Mouse (Mus musculus) intestine, embryonic 14.5 days (tissue): ENCODE results near the gene Cd300lb. TPM values are rescaled to one million over a fixed set of nuclear protein-coding genes. Genes with fewer than 3 reads are reported as not detected.

Source experiments
- ATAC-seq: fragments of 200-750 bp; cut with Nextera tagmentation; replicated peaks from 2 replicates; pipeline ENCODE4 v1.8.0; 2017; ENCODE audit warnings: low read depth, moderate number of reproducible peaks, moderate TSS enrichment, moderate library complexity; ENCODE audit not compliant: low FRiP score, low TSS enrichment
- DNase-seq: peaks from one replicate; pipeline ENCODE4 v3.0.0-alpha.2; 2018; ENCODE audit warnings: low spot score
- H3K27ac ChIP-seq: fragments of 300-500 bp; sonication (generic); 2 replicates; pipeline ENCODE4 v1.5.1; 2014; ENCODE audit warnings: low read depth, mild to moderate bottlenecking, control low read depth
- H3K27me3 ChIP-seq: fragments of 300-500 bp; sonication (generic); replicated peaks from 2 replicates; pipeline ENCODE4 v1.6.1; 2014; ENCODE audit warnings: low read length, control low read depth; ENCODE audit not compliant: control insufficient read depth, insufficient read depth
- H3K36me3 ChIP-seq: fragments of 300-500 bp; sonication (generic); 2 replicates; pipeline ENCODE4 v1.6.1; 2014; ENCODE audit warnings: low read length, control low read depth; ENCODE audit not compliant: control insufficient read depth, insufficient read depth
- H3K4me1 ChIP-seq: fragments of 300-500 bp; sonication (generic); replicated peaks from 2 replicates; pipeline ENCODE4 v1.6.1; 2014; ENCODE audit warnings: low read length, control low read depth, mixed read lengths; ENCODE audit not compliant: control insufficient read depth, insufficient read depth
- H3K4me2 ChIP-seq: fragments of 300-500 bp; sonication (generic); 2 replicates; pipeline ENCODE4 v1.6.1; 2014; ENCODE audit warnings: low read length
- H3K4me3 ChIP-seq: fragments of 300-500 bp; sonication (generic); 2 replicates; pipeline ENCODE4 v1.5.1; 2014; ENCODE audit warnings: low read depth, low read length, control low read depth, mixed read lengths
- H3K9ac ChIP-seq: fragments of 300-500 bp; sonication (generic); 2 replicates; pipeline ENCODE4 v1.6.1; 2014; ENCODE audit warnings: mild to moderate bottlenecking, low read length
- H3K9me3 ChIP-seq: fragments of 300-500 bp; sonication (generic); 2 replicates; pipeline ENCODE4 v1.6.1; 2016; ENCODE audit warnings: low read length, control low read depth; ENCODE audit not compliant: control insufficient read depth
- WGBS: fragments of 180-500 bp; shearing (Covaris S2); extraction: QIAGEN DNeasy Blood & Tissue Kit; methylation state at CpG from one replicate; pipeline ENCODE4 v1.1.7; 2014; 5-methylcytosine and 5-hydroxymethylcytosine counted together
- polyA plus RNA-seq: library from polyadenylated mRNA; unstranded; fragments of >200 nt; fragmentation: Nextera tagmentation; extraction: Ambion mirVana; gene quantifications from 2 replicates; pipeline ENCODE4 v1.2.1, GENCODE M21; 2014

Gene Cd300lb
- 0.20 and 0.36 TPM in 2 replicates for polyA plus RNA-seq

GRCm38 (mm10) chr11:114934144-114934543 is at the start of gene Cd300lb:
Gene Cd300lb, minus strand, starts transcription at chr11:114934386.
- Histone ChIP-seq H3K9me3 (no peaks in the 10 kb centered on the region), H3K27me3 (no peaks in the 10 kb centered on the region), H3K36me3 (no peaks in the 10 kb centered on the region), H3K9ac (no peak within 1 kb of the TSS), H3K4me1 (no peaks in the 10 kb centered on the region), H3K27ac (no peak within 1 kb of the TSS), H3K4me2 (no peak within 1 kb of the TSS), H3K4me3 (no peak within 1 kb of the TSS)
- WGBS = 53% methylated on average over 6 of the region's 6 CpGs
- ATAC-seq (no peak), DNase-seq (no peak)

- Histone ChIP-seq H3K9ac (no peak overlapping the region), H3K27ac (no peak overlapping the region), H3K4me3 (no peak overlapping the region), H3K27me3 (no peaks in the 10 kb centered on the region), H3K4me2 (no peak overlapping the region), H3K4me1 (no peaks in the 10 kb centered on the region), H3K36me3 (no peaks in the 10 kb centered on the region), H3K9me3 (0 out of 2 replicates have a peak, but pooled peaks cover 10% of the 10 kb centered on the region)
- DNase-seq = no peak
- ATAC-seq = no peak
- WGBS = 77% methylated on average over 4 of the region's 4 CpGs
Observed at GRCm38 (mm10) chr11:114981866-114982265, 47.7 kb upstream of the Cd300lb start.

GRCm38 (mm10) chr11:114972726-114973125 is 38.5 kb upstream of the Cd300lb start:
- Histone ChIP-seq H3K9ac (no peak overlapping the region), H3K4me2 (no peak overlapping the region), H3K27ac (no peak overlapping the region), H3K4me1 (no peaks in the 10 kb centered on the region), H3K9me3 (0 out of 2 replicates have a peak, but pooled peaks cover 3% of the 10 kb centered on the region), H3K36me3 (no peaks in the 10 kb centered on the region), H3K4me3 (no peak overlapping the region), H3K27me3 (no peaks in the 10 kb centered on the region)
- no peak for ATAC-seq
- 75% methylated on average over 10 of the region's 10 CpGs for WGBS
- no peak for DNase-seq

- DNase-seq = no peak
- no peak for ATAC-seq
Observed at GRCm38 (mm10) chr11:114968752-114969207, 34.6 kb upstream of the Cd300lb start, which contains the start of gene Cd300c. Gene Cd300c, minus strand, starts transcription at chr11:114969157.

GRCm38 (mm10) chr11:114965182-114965828 is 31.1 kb upstream of the Cd300lb start:
- Histone ChIP-seq H3K4me3 (no peak overlapping the region), H3K9me3 (no peaks in the 10 kb centered on the region), H3K36me3 (no peaks in the 10 kb centered on the region), H3K27me3 (no peaks in the 10 kb centered on the region), H3K4me1 (no peaks in the 10 kb centered on the region), H3K27ac (no peak overlapping the region), H3K9ac (no peak overlapping the region), H3K4me2 (no peak overlapping the region)
- no peak for DNase-seq
- 60% methylated on average over 3 of the region's 3 CpGs for WGBS
- ATAC-seq = no peak

More at GRCm38 (mm10) chr11:114968752-114969207, 34.6 kb upstream of the Cd300lb start, which contains the start of gene Cd300c:
- no peak within 1 kb of the TSS for H3K4me3 ChIP-seq
- no peak within 1 kb of the TSS for H3K4me2 ChIP-seq
- no peaks in the 10 kb centered on the region for H3K9me3 ChIP-seq
- H3K4me1 ChIP-seq = no peaks in the 10 kb centered on the region
- no peak within 1 kb of the TSS for H3K9ac ChIP-seq
- 86% methylated on average over 9 of the region's 9 CpGs for whole genome bisulfite sequencing
- H3K36me3 ChIP-seq = no peaks in the 10 kb centered on the region
- no peak within 1 kb of the TSS for H3K27ac ChIP-seq
- no peaks in the 10 kb centered on the region for H3K27me3 ChIP-seq

GRCm38 (mm10) chr11:114960369-114960768 is 26.2 kb upstream of the Cd300lb start:
- Histone ChIP-seq H3K9ac (no peak overlapping the region), H3K27ac (no peak overlapping the region), H3K27me3 (no peaks in the 10 kb centered on the region), H3K9me3 (no peaks in the 10 kb centered on the region), H3K4me1 (no peaks in the 10 kb centered on the region), H3K4me2 (no peak overlapping the region), H3K36me3 (no peaks in the 10 kb centered on the region), H3K4me3 (no peak overlapping the region)
- DNase-seq (no peak), ATAC-seq (no peak)
- 52% methylated on average over 1 of the region's 1 CpGs for WGBS

- no peak for ATAC-seq
- Histone ChIP-seq H3K27me3 (no peaks in the 10 kb centered on the region), H3K4me1 (no peaks in the 10 kb centered on the region), H3K4me2 (no peak overlapping the region), H3K36me3 (no peaks in the 10 kb centered on the region), H3K27ac (no peak overlapping the region), H3K9me3 (no peaks in the 10 kb centered on the region), H3K9ac (no peak overlapping the region), H3K4me3 (no peak overlapping the region)
- 67% methylated on average over 4 of the region's 4 CpGs for WGBS
- DNase-seq = no peak
Observed at GRCm38 (mm10) chr11:114933591-114933990, 595 bp downstream of the Cd300lb start.

GRCm38 (mm10) chr11:114931041-114931440 is 3.1 kb downstream of the Cd300lb start:
- Histone ChIP-seq H3K36me3 (no peaks in the 10 kb centered on the region), H3K4me1 (no peaks in the 10 kb centered on the region), H3K9ac (no peak overlapping the region), H3K9me3 (no peaks in the 10 kb centered on the region), H3K27ac (no peak overlapping the region), H3K4me2 (no peak overlapping the region), H3K4me3 (no peak overlapping the region), H3K27me3 (no peaks in the 10 kb centered on the region)
- WGBS = 85% methylated on average over 5 of the region's 5 CpGs
- DNase-seq (no peak), ATAC-seq (no peak)

- Histone ChIP-seq H3K4me1 (no peaks in the 10 kb centered on the region), H3K27ac (no peak overlapping the region), H3K4me3 (no peak overlapping the region), H3K4me2 (no peak overlapping the region), H3K27me3 (no peaks in the 10 kb centered on the region), H3K36me3 (no peaks in the 10 kb centered on the region), H3K9me3 (no peaks in the 10 kb centered on the region), H3K9ac (no peak overlapping the region)
- 79% methylated on average over 2 of the region's 2 CpGs for WGBS
- ATAC-seq (no peak), DNase-seq (no peak)
Observed at GRCm38 (mm10) chr11:114929581-114929980, 4.6 kb downstream of the Cd300lb start.
